Mouse (Mus musculus): Measurements from ENCODE around the gene Eef1b2. TPM values are rescaled to one million over a fixed set of nuclear protein-coding genes. Genes with fewer than 3 reads are reported as not detected.

Gene Eef1b2
- polyA plus RNA-seq, 1 experiment from 2014 or later = 595 TPM

- WGBS = 53% methylated on average over 5 of the region's 5 CpGs
- H3K4me3 ChIP-seq = no peak overlapping the region
- no peak overlapping the region for H3K27ac ChIP-seq
- H3K9me3 ChIP-seq = no peaks in the 10 kb centered on the region
- ATAC-seq (ENCODE audit: insufficient number of reproducible peaks, low FRiP score, low TSS enrichment, low read depth) = no peak
- no peaks in the 10 kb centered on the region for H3K4me1 ChIP-seq
- no peak overlapping the region for H3K9ac ChIP-seq
- H3K36me3 ChIP-seq = no peaks in the 10 kb centered on the region
- no peak overlapping the region for H3K4me2 ChIP-seq
- H3K27me3 ChIP-seq = no peaks in the 10 kb centered on the region
Measured at GRCm38 (mm10) chr1:63195848-63196512, 19.4 kb downstream of the Eef1b2 start.

GRCm38 (mm10) chr1:63199387-63199786 lies 22.8 kb downstream of the Eef1b2 start:
- H3K36me3 ChIP-seq = no peaks in the 10 kb centered on the region
- H3K4me1 ChIP-seq = peaks cover 3% of the 10 kb centered on the region; the same call in 1 of the 2 replicates
- no peak overlapping the region for H3K9ac ChIP-seq
- no peaks in the 10 kb centered on the region for H3K9me3 ChIP-seq
- H3K27ac ChIP-seq = no peak overlapping the region
- no peak overlapping the region for H3K4me3 ChIP-seq
- no peak overlapping the region for H3K4me2 ChIP-seq
- ATAC-seq (ENCODE audit: insufficient number of reproducible peaks, low FRiP score, low TSS enrichment, low read depth) = no peak
- peaks cover 2% of the 10 kb centered on the region; the same call in 1 of the 2 replicates for H3K27me3 ChIP-seq
- 71% methylated on average over 6 of the region's 6 CpGs for WGBS

- no peak overlapping the region for H3K4me3 ChIP-seq
- H3K9me3 ChIP-seq = no peaks in the 10 kb centered on the region
- H3K27ac ChIP-seq = no peak overlapping the region
- no peak for ATAC-seq (ENCODE audit: insufficient number of reproducible peaks, low FRiP score, low TSS enrichment, low read depth)
- H3K4me1 ChIP-seq = peaks cover 3% of the 10 kb centered on the region; the same call in 1 of the 2 replicates
- H3K27me3 ChIP-seq = peaks cover 3% of the 10 kb centered on the region; the same call in 1 of the 2 replicates
- no peak overlapping the region for H3K9ac ChIP-seq
- H3K4me2 ChIP-seq = no peak overlapping the region
- WGBS = 92% methylated on average over 18 of the region's 18 CpGs
- no peaks in the 10 kb centered on the region for H3K36me3 ChIP-seq
Measured at GRCm38 (mm10) chr1:63200322-63200721, 23.7 kb downstream of the Eef1b2 start.

- peaks cover 3% of the 10 kb centered on the region; the same call in 1 of the 2 replicates for H3K4me1 ChIP-seq
- H3K27me3 ChIP-seq = peaks cover 3% of the 10 kb centered on the region; the same call in 1 of the 2 replicates
- no peak overlapping the region for H3K9ac ChIP-seq
- H3K27ac ChIP-seq = no peak overlapping the region
- ATAC-seq (ENCODE audit: insufficient number of reproducible peaks, low FRiP score, low TSS enrichment, low read depth) = no peak
- no peaks in the 10 kb centered on the region for H3K36me3 ChIP-seq
- no peak overlapping the region for H3K4me3 ChIP-seq
- 75% methylated on average over 1 of the region's 1 CpGs for WGBS
- H3K9me3 ChIP-seq = no peaks in the 10 kb centered on the region
- H3K4me2 ChIP-seq = no peak overlapping the region
Measured at GRCm38 (mm10) chr1:63201672-63202071, 25.0 kb downstream of the Eef1b2 start.

- no peak overlapping the region for H3K27ac ChIP-seq
- H3K4me1 ChIP-seq = peaks cover 3% of the 10 kb centered on the region; the same call in 1 of the 2 replicates
- H3K9me3 ChIP-seq = no peaks in the 10 kb centered on the region
- peaks cover 3% of the 10 kb centered on the region; the same call in 1 of the 2 replicates for H3K27me3 ChIP-seq
- no peak overlapping the region for H3K4me2 ChIP-seq
- ATAC-seq (ENCODE audit: insufficient number of reproducible peaks, low FRiP score, low TSS enrichment, low read depth) = no peak
- H3K4me3 ChIP-seq = no peak overlapping the region
- H3K36me3 ChIP-seq = no peaks in the 10 kb centered on the region
- WGBS = 78% methylated on average over 1 of the region's 1 CpGs
- H3K9ac ChIP-seq = no peak overlapping the region
Measured at GRCm38 (mm10) chr1:63203471-63203870, 26.8 kb downstream of the Eef1b2 start.

- Histone ChIP-seq H3K27me3 (peaks cover 3% of the 10 kb centered on the region; the same call in 1 of the 2 replicates), H3K9me3 (no peaks in the 10 kb centered on the region), H3K4me2 (no peak overlapping the region), H3K9ac (no peak overlapping the region), H3K4me3 (no peak overlapping the region), H3K4me1 (peaks cover 3% of the 10 kb centered on the region; the same call in 1 of the 2 replicates), H3K36me3 (no peaks in the 10 kb centered on the region), H3K27ac (no peak overlapping the region)
- 17% methylated on average over 7 of the region's 7 CpGs for WGBS
- no peak for ATAC-seq (ENCODE audit: insufficient number of reproducible peaks, low FRiP score, low TSS enrichment, low read depth)
Measured at GRCm38 (mm10) chr1:63203950-63204659, 27.5 kb downstream of the Eef1b2 start.

- H3K9me3 ChIP-seq = no peaks in the 10 kb centered on the region
- H3K9ac ChIP-seq = no peak overlapping the region
- H3K36me3 ChIP-seq = no peaks in the 10 kb centered on the region
- ATAC-seq (ENCODE audit: insufficient number of reproducible peaks, low FRiP score, low TSS enrichment, low read depth) = no peak
- H3K4me2 ChIP-seq = no peak overlapping the region
- peaks cover 3% of the 10 kb centered on the region; the same call in 1 of the 2 replicates for H3K27me3 ChIP-seq
- 34% methylated on average over 7 of the region's 7 CpGs for WGBS
- H3K4me1 ChIP-seq = peaks cover 3% of the 10 kb centered on the region; the same call in 1 of the 2 replicates
- no peak overlapping the region for H3K4me3 ChIP-seq
- no peak overlapping the region for H3K27ac ChIP-seq
Measured at GRCm38 (mm10) chr1:63204660-63205394, 28.2 kb downstream of the Eef1b2 start.

GRCm38 (mm10) chr1:63207607-63208006 lies 31.0 kb downstream of the Eef1b2 start:
- H3K36me3 ChIP-seq = no peaks in the 10 kb centered on the region
- H3K4me3 ChIP-seq = no peak overlapping the region
- no peak overlapping the region for H3K4me2 ChIP-seq
- 73% methylated on average over 3 of the region's 3 CpGs for WGBS
- peaks cover 3% of the 10 kb centered on the region for H3K27me3 ChIP-seq
- no peak for ATAC-seq (ENCODE audit: insufficient number of reproducible peaks, low FRiP score, low TSS enrichment, low read depth)
- H3K4me1 ChIP-seq = peaks cover 3% of the 10 kb centered on the region; the same call in 1 of the 2 replicates
- no peaks in the 10 kb centered on the region for H3K9me3 ChIP-seq
- H3K9ac ChIP-seq = no peak overlapping the region
- H3K27ac ChIP-seq = no peak overlapping the region

- H3K4me1 ChIP-seq = peaks cover 8% of the 10 kb centered on the region
- H3K27me3 ChIP-seq = no peaks in the 10 kb centered on the region; the same call in 1 of the 2 replicates
- H3K4me2 ChIP-seq = no peak overlapping the region
- 30% methylated on average over 6 of the region's 6 CpGs for WGBS
- no peaks in the 10 kb centered on the region for H3K9me3 ChIP-seq
- H3K36me3 ChIP-seq = no peaks in the 10 kb centered on the region
- no peak overlapping the region for H3K9ac ChIP-seq
- H3K4me3 ChIP-seq = no peak overlapping the region
- ATAC-seq (ENCODE audit: insufficient number of reproducible peaks, low FRiP score, low TSS enrichment, low read depth) = no peak
- no peak overlapping the region for H3K27ac ChIP-seq
Measured at GRCm38 (mm10) chr1:63209861-63210529, 33.4 kb downstream of the Eef1b2 start.

- H3K4me2 ChIP-seq = peak overlapping the region; percentile 29
- H3K9ac ChIP-seq = no peak overlapping the region
- 19% methylated on average over 22 of the region's 22 CpGs for WGBS
- H3K27me3 ChIP-seq = peaks cover 5% of the 10 kb centered on the region; the same call in 1 of the 2 replicates
- H3K4me3 ChIP-seq = no peak overlapping the region
- H3K27ac ChIP-seq = no peak overlapping the region
- H3K36me3 ChIP-seq = no peaks in the 10 kb centered on the region
- no peak for ATAC-seq (ENCODE audit: insufficient number of reproducible peaks, low FRiP score, low TSS enrichment, low read depth)
- H3K4me1 ChIP-seq = peaks cover 8% of the 10 kb centered on the region
- no peaks in the 10 kb centered on the region for H3K9me3 ChIP-seq
Measured at GRCm38 (mm10) chr1:63213478-63214270, 37.0 kb downstream of the Eef1b2 start.

GRCm38 (mm10) chr1:63214271-63214558 lies 37.6 kb downstream of the Eef1b2 start, which contains the start of gene Gpr1:
TSS of gene Gpr1 (minus strand) at chr1:63214543.
- Histone ChIP-seq H3K9me3 (no peaks in the 10 kb centered on the region), H3K4me1 (peaks cover 8% of the 10 kb centered on the region), H3K36me3 (no peaks in the 10 kb centered on the region), H3K27me3 (peaks cover 5% of the 10 kb centered on the region; the same call in 1 of the 2 replicates), H3K4me3 (no peak within 1 kb of the TSS), H3K27ac (no peak within 1 kb of the TSS), H3K9ac (no peak within 1 kb of the TSS), H3K4me2 (peak within 1 kb of the TSS; percentile 29)
- no peak for ATAC-seq (ENCODE audit: insufficient number of reproducible peaks, low FRiP score, low TSS enrichment, low read depth)
- WGBS = 30% methylated on average over 3 of the region's 3 CpGs
